Mouse (Mus musculus): Measurements from ENCODE around the gene Purb.

GRCm38 (mm10) chr11:6420722-6421350, 54.9 kb downstream of the Purb start:
- no peak for TF ChIP-seq POLR2A (IDR thresholded peaks at IDR 0.05; ENCODE audit: borderline replicate concordance, low read depth, low read length)
- TF ChIP-seq CTCF (IDR thresholded peaks at IDR 0.05; ENCODE audit: low read depth, low read length), result no peak
